Mouse (Mus musculus) midbrain, postnatal 0 days (tissue): Measurements from ENCODE around the gene Dscam. TPM values are rescaled to one million over a fixed set of nuclear protein-coding genes. Genes with fewer than 3 reads are reported as not detected.
A peak's percentile ranks its signal among the peaks of the same experiment; 100 is the strongest.

Experiments used
- ATAC-seq: fragments of 200-750 bp; cut with Nextera tagmentation; 2 replicates; pipeline ENCODE4 v1.8.0; 2017; ENCODE audit warnings: moderate number of reproducible peaks, mild to moderate bottlenecking, moderate TSS enrichment, moderate library complexity; ENCODE audit not compliant: low FRiP score
- DNase-seq: peaks from one replicate; pipeline ENCODE4 v3.0.0-alpha.2; 2015; ENCODE audit warnings: low spot score
- H3K27ac ChIP-seq: fragments of 300-500 bp; sonication (generic); 2 replicates; pipeline ENCODE4 v1.5.1; 2014; ENCODE audit warnings: low read depth, mild to moderate bottlenecking, low read length, mixed read lengths
- H3K27me3 ChIP-seq: fragments of 300-500 bp; sonication (generic); 2 replicates; pipeline ENCODE4 v1.6.1; 2014; ENCODE audit warnings: low read length, control low read depth, mixed read lengths; ENCODE audit not compliant: insufficient read depth
- H3K36me3 ChIP-seq: fragments of 300-500 bp; sonication (generic); 2 replicates; pipeline ENCODE4 v1.6.1; 2014; ENCODE audit warnings: low read length, control low read depth, mixed read lengths; ENCODE audit not compliant: insufficient read depth
- H3K4me1 ChIP-seq: fragments of 300-500 bp; sonication (generic); 2 replicates; pipeline ENCODE4 v1.6.1; 2014; ENCODE audit warnings: mild to moderate bottlenecking, control low read depth, antibody characterized with exemption, low read length, mixed read lengths; ENCODE audit not compliant: insufficient read depth
- H3K4me2 ChIP-seq: fragments of 300-500 bp; sonication (generic); 2 replicates; pipeline ENCODE4 v1.6.1; 2014; ENCODE audit warnings: low read depth, mild to moderate bottlenecking, low read length, mixed read lengths; ENCODE audit not compliant: poor library complexity, severe bottlenecking
- H3K4me3 ChIP-seq: fragments of 300-500 bp; sonication (generic); 2 replicates; pipeline ENCODE4 v1.5.1; 2014; ENCODE audit warnings: low read depth, mild to moderate bottlenecking, low read length, moderate library complexity
- H3K9ac ChIP-seq: fragments of 300-500 bp; sonication (generic); replicated peaks from 2 replicates; pipeline ENCODE4 v1.6.1; 2014; ENCODE audit warnings: mild to moderate bottlenecking, low read length, moderate library complexity, mixed read lengths; ENCODE audit not compliant: poor library complexity, severe bottlenecking
- H3K9me3 ChIP-seq: fragments of 300-500 bp; sonication (generic); 2 replicates; pipeline ENCODE4 v1.6.1; 2016; ENCODE audit warnings: low read length, control low read depth
- CTCF ChIP-seq: IDR thresholded peaks from 2 replicates; pipeline ENCODE4 v1.5.1; 2016; ENCODE audit warnings: antibody characterized with exemption, mild to moderate bottlenecking
- WGBS: fragments of 180-500 bp; shearing (Covaris S2); extraction: QIAGEN DNeasy Blood & Tissue Kit; methylation state at CpG from one replicate; pipeline ENCODE4 v1.1.7; 2014; 5-methylcytosine and 5-hydroxymethylcytosine counted together
- polyA plus RNA-seq: library from polyadenylated mRNA; unstranded; fragments of >200 nt; fragmentation: Nextera tagmentation; extraction: Ambion mirVana; gene quantifications from 2 replicates; pipeline ENCODE4 v1.2.1, GENCODE M21; 2015
- total RNA-seq: library from RNA; depleted of rRNA; stranded (reverse); fragments of >200 nt; gene quantifications from 2 replicates; pipeline ENCODE4 v1.2.3, GENCODE M21; 2014

Gene Dscam
- total and polyA plus RNA-seq, 2 experiments from 2014 or later: 15.1 to 64.6 TPM

DNA sequence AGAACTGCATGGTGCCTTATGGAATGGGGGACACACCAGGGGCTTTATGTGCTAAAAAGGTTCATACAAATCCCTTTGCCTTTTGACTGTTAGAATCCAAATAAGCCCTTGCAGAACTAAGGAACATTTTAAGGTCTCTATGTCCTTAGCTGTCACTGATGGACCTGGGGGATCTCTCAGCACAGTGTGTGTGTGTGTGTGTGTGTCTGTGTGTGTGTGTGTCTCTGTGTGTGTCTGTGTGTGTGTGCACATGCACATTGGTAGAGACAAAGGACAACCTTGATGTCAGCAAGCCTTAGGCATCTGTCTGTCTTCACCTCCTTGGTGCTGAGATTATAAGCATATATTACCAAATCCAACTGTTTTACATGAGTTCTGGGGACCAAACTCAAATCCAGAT is 243.1 kb downstream of the Dscam start:
- H3K4me3 ChIP-seq: no peak overlapping the region

DNA sequence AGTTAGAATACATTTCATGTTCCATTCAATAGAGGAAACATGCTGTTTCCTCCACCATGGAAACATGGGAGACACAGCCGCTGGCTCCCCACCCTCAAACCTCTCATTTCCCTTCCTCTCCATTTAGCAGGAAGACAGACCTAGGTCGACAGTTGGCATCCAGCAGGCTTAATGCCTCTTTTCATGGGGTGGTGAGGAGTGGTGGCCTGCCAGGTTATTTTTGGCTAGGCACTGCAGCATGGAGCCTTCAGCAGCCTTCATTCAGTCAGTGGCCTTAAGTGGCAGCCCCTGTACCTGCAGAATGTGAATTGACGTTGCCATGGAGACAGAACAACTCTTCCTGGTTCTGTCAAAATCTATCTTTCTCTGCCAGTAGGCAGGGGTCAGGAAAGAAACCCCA is 243.6 kb downstream of the Dscam start:
- Histone ChIP-seq H3K4me1 (peaks cover 14% of the 10 kb centered on the region; the same call in 1 of the 2 replicates), H3K27ac (peak overlapping the region; percentile 77), H3K4me3 (no peak overlapping the region), H3K4me2 (no peak overlapping the region), H3K9ac (no peak overlapping the region), H3K27me3 (no peaks in the 10 kb centered on the region), H3K9me3 (no peaks in the 10 kb centered on the region), H3K36me3 (no peaks in the 10 kb centered on the region)
- 23% methylated on average over 3 of the region's 3 CpGs for WGBS
- peak; percentile 56 for ATAC-seq
- DNase-seq: peak; percentile 76
- TF ChIP-seq CTCF: no peak

More for the DNA sequence above, 243.1 kb downstream of the Dscam start:
- DNase-seq (no peak), ATAC-seq (no peak)
- no peaks in the 10 kb centered on the region for H3K36me3 ChIP-seq
- H3K9me3 ChIP-seq: no peaks in the 10 kb centered on the region
- H3K4me1 ChIP-seq: peaks cover 14% of the 10 kb centered on the region; the same call in 1 of the 2 replicates
- H3K4me2 ChIP-seq: no peak overlapping the region
- TF ChIP-seq CTCF: no peak
- no peaks in the 10 kb centered on the region for H3K27me3 ChIP-seq
- H3K9ac ChIP-seq: no peak overlapping the region
- peak overlapping the region; percentile 77 for H3K27ac ChIP-seq

DNA sequence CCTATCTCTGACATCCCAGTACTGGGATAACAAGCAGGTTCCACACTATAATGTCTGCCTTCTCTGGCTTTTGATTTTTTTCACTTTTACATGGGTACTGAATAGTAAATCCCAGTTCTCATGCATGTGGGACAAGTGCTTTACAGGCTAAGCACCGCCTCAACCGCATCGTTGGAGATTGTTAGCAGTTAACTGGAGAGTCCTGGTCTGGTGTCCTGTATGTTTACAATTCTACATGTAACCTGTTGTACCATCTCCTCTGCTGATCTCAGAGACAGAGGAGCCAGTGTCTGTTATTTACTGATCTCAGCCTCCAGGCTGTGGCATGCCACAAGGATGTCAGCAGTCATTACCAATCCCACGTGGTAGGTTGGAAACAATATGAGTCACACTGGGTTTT is 246.6 kb downstream of the Dscam start:
- Histone ChIP-seq H3K27ac (no peak overlapping the region), H3K9me3 (no peaks in the 10 kb centered on the region), H3K4me2 (no peak overlapping the region), H3K4me3 (no peak overlapping the region), H3K4me1 (peaks cover 26% of the 10 kb centered on the region; the same call in 1 of the 2 replicates), H3K9ac (no peak overlapping the region), H3K27me3 (no peaks in the 10 kb centered on the region), H3K36me3 (no peaks in the 10 kb centered on the region)
- TF ChIP-seq CTCF: no peak
- DNase-seq (no peak), ATAC-seq (no peak)
- WGBS: 87% methylated on average over 4 of the region's 4 CpGs

DNA sequence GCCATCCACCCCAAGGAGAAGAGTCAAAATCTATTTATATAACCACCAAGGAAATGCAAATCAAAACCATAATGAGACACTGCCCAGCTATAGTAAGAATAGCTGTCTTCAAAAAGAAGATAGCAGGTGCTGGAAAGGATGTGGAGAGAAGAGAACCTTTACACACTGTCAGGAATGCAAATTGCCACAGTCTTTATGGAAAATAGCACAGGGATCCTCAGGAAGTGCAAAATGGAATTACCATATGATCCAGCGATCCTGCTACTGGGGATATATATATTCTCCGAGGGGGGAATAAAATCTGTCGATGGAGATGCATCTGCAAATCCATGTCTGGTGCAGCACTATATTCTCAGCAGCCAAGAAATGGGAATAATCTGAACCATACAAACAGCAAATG is 256.1 kb downstream of the Dscam start:
- Histone ChIP-seq H3K27ac (no peak overlapping the region), H3K4me3 (no peak overlapping the region), H3K4me2 (no peak overlapping the region), H3K27me3 (no peaks in the 10 kb centered on the region), H3K36me3 (no peaks in the 10 kb centered on the region), H3K9ac (no peak overlapping the region), H3K9me3 (no peaks in the 10 kb centered on the region), H3K4me1 (no peaks in the 10 kb centered on the region)
- 68% methylated on average over 3 of the region's 3 CpGs for WGBS
- no peak for TF ChIP-seq CTCF
- ATAC-seq (no peak), DNase-seq (no peak)

DNA sequence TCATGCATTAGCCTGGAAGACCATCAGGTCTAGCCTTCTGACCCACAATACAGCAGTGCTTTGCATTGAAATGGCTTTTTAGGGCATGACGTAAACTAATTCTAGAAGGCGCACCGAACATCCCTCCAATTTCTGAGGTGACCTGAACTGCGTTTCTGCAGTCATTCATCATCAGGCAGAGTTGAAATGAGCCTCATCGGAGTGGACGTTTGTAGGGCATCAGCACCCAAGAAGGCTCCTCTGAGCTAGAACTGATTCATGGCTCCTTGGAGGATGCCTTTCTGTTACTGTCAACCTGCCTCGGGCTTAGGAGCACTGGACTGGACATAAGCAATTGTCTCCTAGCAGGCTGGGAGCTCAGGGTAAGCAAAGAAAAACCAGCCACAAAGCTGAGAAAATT is 257.7 kb downstream of the Dscam start:
- no peaks in the 10 kb centered on the region for H3K27me3 ChIP-seq
- TF ChIP-seq CTCF: no peak
- H3K9ac ChIP-seq: no peak overlapping the region
- ATAC-seq (no peak), DNase-seq (no peak)
- H3K4me1 ChIP-seq: no peaks in the 10 kb centered on the region
- no peaks in the 10 kb centered on the region for H3K36me3 ChIP-seq
- peak overlapping the region; percentile 4; the same call in 1 of the 2 replicates for H3K27ac ChIP-seq
- WGBS: 77% methylated on average over 7 of the region's 7 CpGs
- no peak overlapping the region for H3K4me3 ChIP-seq
- H3K9me3 ChIP-seq: no peaks in the 10 kb centered on the region
- H3K4me2 ChIP-seq: no peak overlapping the region

DNA sequence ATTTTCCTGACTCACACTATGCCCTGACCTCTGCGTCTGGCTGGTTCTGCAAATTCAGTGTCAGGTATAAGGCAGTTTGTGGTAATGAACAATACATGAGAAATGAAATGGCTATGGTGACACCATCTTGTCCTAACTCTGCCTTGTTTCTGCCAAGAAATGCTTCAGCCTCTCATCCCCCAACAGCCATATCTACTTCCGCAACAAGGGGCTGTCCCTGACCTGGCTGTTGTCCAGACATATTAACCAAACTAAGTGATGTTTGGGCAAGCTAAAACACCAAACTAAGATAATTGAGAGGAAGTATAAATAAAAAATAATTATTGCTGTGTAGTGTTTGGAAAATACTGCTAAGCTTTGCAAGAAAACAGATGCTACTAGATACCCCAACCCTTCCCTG is 258.4 kb downstream of the Dscam start:
- Histone ChIP-seq H3K4me3 (no peak overlapping the region), H3K27me3 (no peaks in the 10 kb centered on the region), H3K9me3 (no peaks in the 10 kb centered on the region), H3K27ac (no peak overlapping the region), H3K9ac (no peak overlapping the region), H3K4me1 (no peaks in the 10 kb centered on the region), H3K4me2 (no peak overlapping the region), H3K36me3 (no peaks in the 10 kb centered on the region)
- 89% methylated on average over 2 of the region's 2 CpGs for WGBS
- ATAC-seq (no peak), DNase-seq (no peak)
- no peak for TF ChIP-seq CTCF
